Mouse (Mus musculus) CH12.LX (cell line): ENCODE measurements around the gene Bhlhe41. TPM values are rescaled to one million over a fixed set of nuclear protein-coding genes. Genes with fewer than 3 reads are reported as not detected.

ENCODE experiments used
- DNase-seq: peaks from one replicate; pipeline ENCODE4 v3.0.0-alpha.2; 2013; ENCODE audit errors: extremely low read depth
- H3K27ac ChIP-seq: 2 replicates; pipeline ENCODE4 v1.5.1; 2012; ENCODE audit warnings: low read depth, mild to moderate bottlenecking, control low read depth, moderate library complexity; ENCODE audit not compliant: insufficient read depth
- H3K27me3 ChIP-seq: replicated peaks from 2 replicates; pipeline ENCODE3; 2012; ENCODE audit warnings: inconsistent platforms
- H3K36me3 ChIP-seq, 2 experiments: replicated peaks in 1 of 2; 2 replicates each; pipeline versions ENCODE3 to v1.6.1; 2012; ENCODE audit warnings: inconsistent platforms in 1 of 2, low read length in 1 of 2, mild to moderate bottlenecking in 1 of 2, mixed read lengths in 1 of 2, moderate library complexity in 1 of 2; ENCODE audit not compliant: control insufficient read depth in 1 of 2, insufficient read depth in 1 of 2
- H3K4me1 ChIP-seq, 2 experiments: 2 replicates each; pipeline ENCODE4 v1.6.1; 2012; ENCODE audit warnings: inconsistent platforms in 1 of 2, moderate library complexity in 1 of 2; ENCODE audit not compliant: insufficient read depth in 2 of 2, control insufficient read depth in 1 of 2
- H3K4me2 ChIP-seq: 2 replicates; pipeline ENCODE4 v1.6.1; 2012; ENCODE audit warnings: low read depth, mild to moderate bottlenecking, control low read depth; ENCODE audit not compliant: poor library complexity, insufficient read depth, severe bottlenecking
- H3K4me3 ChIP-seq, 3 experiments: fragments of 150-350 bp in 1 of 3; sonication (generic) in 1 of 3; replicated peaks in 1 of 3; 2 replicates each; pipeline versions ENCODE3 to v1.5.1; 2011 to 2012; ENCODE audit warnings: low read depth in 2 of 3, low read length in 2 of 3, mild to moderate bottlenecking in 2 of 3, moderate library complexity in 2 of 3, control low read depth in 1 of 3, improper control_type of control experiment in 1 of 3, inconsistent platforms in 1 of 3, mixed read lengths in 1 of 3; ENCODE audit not compliant: poor library complexity in 1 of 3
- H3K79me2 ChIP-seq: replicated peaks from 2 replicates; pipeline ENCODE4 v1.6.1; 2012; ENCODE audit warnings: mild to moderate bottlenecking, moderate library complexity; ENCODE audit not compliant: control insufficient read depth, poor library complexity, insufficient read depth, severe bottlenecking; ENCODE audit errors: extremely low read depth
- H3K9ac ChIP-seq: 2 replicates; pipeline ENCODE4 v1.6.1; 2012; ENCODE audit warnings: low read depth, mild to moderate bottlenecking, control low read depth, moderate library complexity; ENCODE audit not compliant: insufficient read depth
- H3K9me3 ChIP-seq: replicated peaks from 2 replicates; pipeline ENCODE3; 2012; ENCODE audit warnings: low read length, inconsistent platforms, mixed read lengths
- BHLHE40 ChIP-seq: IDR thresholded peaks from 2 replicates; pipeline ENCODE4 v1.6.1; 2011; ENCODE audit warnings: mild to moderate bottlenecking, low read depth, low read length, improper control_type of control experiment
- CHD2 ChIP-seq: IDR thresholded peaks from 2 replicates; pipeline ENCODE4 v1.6.1; 2011; ENCODE audit warnings: low read length, improper control_type of control experiment
- EP300 ChIP-seq: IDR thresholded peaks from 2 replicates; pipeline ENCODE4 v1.6.1; 2011; ENCODE audit warnings: low read length, improper control_type of control experiment
- ETS1 ChIP-seq: conservative IDR thresholded peaks from 2 replicates; pipeline ENCODE4 v1.6.1; 2012; ENCODE audit warnings: low read depth, mild to moderate bottlenecking, inconsistent platforms, low read length, improper control_type of control experiment, moderate library complexity
- IRF4 ChIP-seq: IDR thresholded peaks from 2 replicates; pipeline ENCODE4 v1.6.1; 2014; ENCODE audit warnings: low read depth, mild to moderate bottlenecking, inconsistent platforms, low read length, improper control_type of control experiment
- JUN ChIP-seq: IDR thresholded peaks from 2 replicates; pipeline ENCODE4 v1.6.1; 2011; ENCODE audit warnings: low read depth, mild to moderate bottlenecking, low read length, improper control_type of control experiment, moderate library complexity; ENCODE audit not compliant: insufficient read depth
- KAT2A ChIP-seq: IDR thresholded peaks from 2 replicates; pipeline ENCODE4 v1.6.1; 2012; ENCODE audit warnings: low read length, improper control_type of control experiment, inconsistent platforms; ENCODE audit not compliant: insufficient replicate concordance
- MAZ ChIP-seq: IDR thresholded peaks from 2 replicates; pipeline ENCODE4 v1.6.1; 2012; ENCODE audit warnings: low read depth, mild to moderate bottlenecking, inconsistent platforms, low read length, improper control_type of control experiment, moderate library complexity
- MEF2A ChIP-seq: IDR thresholded peaks from 2 replicates; pipeline ENCODE4 v1.6.1; 2014; ENCODE audit warnings: low read depth, mild to moderate bottlenecking, inconsistent platforms, low read length, improper control_type of control experiment, borderline replicate concordance
- MYC ChIP-seq: IDR thresholded peaks from 2 replicates; pipeline ENCODE4 v1.6.1; 2011; ENCODE audit warnings: low read depth, mild to moderate bottlenecking, improper control_type of control experiment, low read length
- POLR2AphosphoS2 ChIP-seq: IDR thresholded peaks from 2 replicates; pipeline ENCODE4 v1.6.1; 2011; ENCODE audit warnings: low read depth, low read length, improper control_type of control experiment
- RCOR1 ChIP-seq: conservative IDR thresholded peaks from 2 replicates; pipeline ENCODE4 v1.6.1; 2012; ENCODE audit warnings: low read depth, mild to moderate bottlenecking, inconsistent platforms, low read length, improper control_type of control experiment
- SIN3A ChIP-seq: IDR thresholded peaks from 2 replicates; pipeline ENCODE4 v1.6.1; 2012; ENCODE audit warnings: low read length, improper control_type of control experiment, inconsistent platforms
- TBP ChIP-seq: conservative IDR thresholded peaks from 2 replicates; pipeline ENCODE4 v1.6.1; 2011; ENCODE audit warnings: low read depth, low read length, improper control_type of control experiment
- TCF12 ChIP-seq: IDR thresholded peaks from 2 replicates; pipeline ENCODE4 v1.6.1; 2014; ENCODE audit warnings: low read depth, mild to moderate bottlenecking, inconsistent platforms, low read length, improper control_type of control experiment
- USF1 ChIP-seq: IDR thresholded peaks from 2 replicates; pipeline ENCODE4 v1.6.1; 2014; ENCODE audit warnings: low read depth, mild to moderate bottlenecking, inconsistent platforms, low read length, improper control_type of control experiment
- ZC3H11A ChIP-seq: IDR thresholded peaks from 2 replicates; pipeline ENCODE4 v1.6.1; 2012; ENCODE audit warnings: low read depth, mild to moderate bottlenecking, inconsistent platforms, low read length, improper control_type of control experiment
- ZKSCAN1 ChIP-seq: IDR thresholded peaks from 2 replicates; pipeline ENCODE4 v1.6.1; 2012; ENCODE audit warnings: low read depth, inconsistent platforms, low read length, improper control_type of control experiment, borderline replicate concordance
- ZMIZ1 ChIP-seq: IDR thresholded peaks from 2 replicates; pipeline ENCODE4 v1.6.1; 2012; ENCODE audit warnings: low read depth, mild to moderate bottlenecking, inconsistent platforms, low read length, improper control_type of control experiment
- ZNF384 ChIP-seq: IDR thresholded peaks from 2 replicates; pipeline ENCODE4 v1.6.1; 2012; ENCODE audit warnings: low read depth, low read length, improper control_type of control experiment, inconsistent platforms
- dilution Hi-C: fragments of 300-500 bp; cut with MboI; formaldehyde crosslinking; loops from 2 replicates; pipeline ENCODE4 v1.14.3; 2020; ENCODE audit warnings: low sequenced_read_pairs; ENCODE audit not compliant: extremely low pct_unique_long_range_greater_than_20kb, extremely low pct_ligation_motif_present
- in situ Hi-C: fragments of 300-500 bp; cut with MboI; formaldehyde crosslinking; loops from 3 replicates; pipeline ENCODE4 v1.14.3; 2019; ENCODE audit warnings: low sequenced_read_pairs, low pct_ligation_motif_present, low pct_unique_long_range_greater_than_20kb, mixed read lengths
- polyA plus RNA-seq: library from polyadenylated mRNA; unstranded; fragments of >175 nt; gene quantifications from 2 replicates; pipeline ENCODE4 v1.2.1, GENCODE M21; 2012; ENCODE audit warnings: low read depth; ENCODE audit not compliant: insufficient read length
- total RNA-seq, 2 experiments: library from RNA; depleted of rRNA; stranded (reverse); fragments of 300-350 nt in 1 of 2; fragments of >200 nt in 1 of 2; gene quantifications; 2 replicates each; pipeline ENCODE4 v1.2.3; 2012 to 2014

The Bhlhe41 gene
- total and polyA plus RNA-seq, 3 experiments = 12.5 to 105 (median 12.6) TPM

GRCm38 (mm10) chr6:145858414-145858813 lies 6.9 kb downstream of the Bhlhe41 start (continued):
- no peak for TF ChIP-seq ZKSCAN1
- 0 out of 2 replicates have a peak, but pooled peaks have one; percentile 34 for TF ChIP-seq POLR2AphosphoS2
- peak; percentile 28; the same call in 1 of the 2 replicates for TF ChIP-seq ZMIZ1
- TF ChIP-seq ETS1 = peak; percentile 84
- TF ChIP-seq MAZ = peak; percentile 71
- TF ChIP-seq CHD2 = no peak

- TF ChIP-seq BHLHE40 (0 out of 2 replicates have a peak, but pooled peaks have one; percentile 34), SIN3A (no peak), CHD2 (no peak), USF1 (no peak), KAT2A (no peak), EP300 (peak; percentile 48; the same call in 1 of the 2 replicates), POLR2AphosphoS2 (no peak), JUN (peak; percentile 20; the same call in 1 of the 2 replicates), TCF12 (no peak), TBP (0 out of 2 replicates have a peak, but pooled peaks have one; percentile 20), MEF2A (peak; percentile 72; the same call in 1 of the 2 replicates), ZNF384 (no peak), ZC3H11A (no peak), ETS1 (peak; percentile 59), IRF4 (peak; percentile 63; the same call in 1 of the 2 replicates), RCOR1 (no peak), MYC (0 out of 2 replicates have a peak, but pooled peaks have one; percentile 24)
- dilution Hi-C loops = no loop called here
- Histone ChIP-seq H3K27me3 (no peaks in the 10 kb centered on the region), H3K4me3 (peak overlapping the region in 1 of 3 experiments; percentile 26), H3K9me3 (no peaks in the 10 kb centered on the region), H3K79me2 (peaks cover 34% of the 10 kb centered on the region), H3K4me2 (peak overlapping the region; percentile 71), H3K9ac (no peak overlapping the region), H3K27ac (peak overlapping the region; percentile 83), H3K4me1 (peaks cover 25 to 77% of the 10 kb centered on the region in 2 experiments), H3K36me3 (peaks cover 2 to 46% of the 10 kb centered on the region in 2 experiments)
- DNase-seq = peak; percentile 38
- in situ Hi-C loops = loop anchor here (5.0 kb wide), 1 partner anchor 35 kb away; no protein-coding TSS in a partner anchor
Observed at GRCm38 (mm10) chr6:145857428-145857827, 7.9 kb downstream of the Bhlhe41 start.
